Mouse (Mus musculus): ENCODE results near the gene Wbp1.

- no peak for TF ChIP-seq CTCF (IDR thresholded peaks at IDR 0.05; ENCODE audit: extremely low read depth, insufficient read depth, insufficient read length, insufficient replicate concordance)
- no peak for TF ChIP-seq POLR2A (IDR thresholded peaks at IDR 0.05; ENCODE audit: low read depth, low read length)
Measured at GRCm38 (mm10) chr6:83087205-83087925, 34.0 kb downstream of the Wbp1 start.

Measured in spleen, adult 2 months (tissue).